Mouse (Mus musculus) monocyte, adult 5-6 weeks (primary cell): ENCODE data around the gene Pth2. TPM values are rescaled to one million over a fixed set of nuclear protein-coding genes. Genes with fewer than 3 reads are reported as not detected.

Source experiments
- ATAC-seq: fragments of 153-309, 156-312 bp; replicated peaks from 2 replicates; pipeline ENCODE4 v1.8.0; 2017; ENCODE audit warnings: mild to moderate bottlenecking; ENCODE audit not compliant: low TSS enrichment, insufficient number of reproducible peaks, severe bottlenecking, poor library complexity, low FRiP score
- total RNA-seq: library from RNA; stranded (forward); fragments of 200-1000, 200-491, 200-594 nt; gene quantifications from 3 replicates; pipeline ENCODE4 v1.2.3, GENCODE M21; 2017

Gene Pth2
- total RNA-seq, 1 experiment from 2014 or later = not detected

DNA sequence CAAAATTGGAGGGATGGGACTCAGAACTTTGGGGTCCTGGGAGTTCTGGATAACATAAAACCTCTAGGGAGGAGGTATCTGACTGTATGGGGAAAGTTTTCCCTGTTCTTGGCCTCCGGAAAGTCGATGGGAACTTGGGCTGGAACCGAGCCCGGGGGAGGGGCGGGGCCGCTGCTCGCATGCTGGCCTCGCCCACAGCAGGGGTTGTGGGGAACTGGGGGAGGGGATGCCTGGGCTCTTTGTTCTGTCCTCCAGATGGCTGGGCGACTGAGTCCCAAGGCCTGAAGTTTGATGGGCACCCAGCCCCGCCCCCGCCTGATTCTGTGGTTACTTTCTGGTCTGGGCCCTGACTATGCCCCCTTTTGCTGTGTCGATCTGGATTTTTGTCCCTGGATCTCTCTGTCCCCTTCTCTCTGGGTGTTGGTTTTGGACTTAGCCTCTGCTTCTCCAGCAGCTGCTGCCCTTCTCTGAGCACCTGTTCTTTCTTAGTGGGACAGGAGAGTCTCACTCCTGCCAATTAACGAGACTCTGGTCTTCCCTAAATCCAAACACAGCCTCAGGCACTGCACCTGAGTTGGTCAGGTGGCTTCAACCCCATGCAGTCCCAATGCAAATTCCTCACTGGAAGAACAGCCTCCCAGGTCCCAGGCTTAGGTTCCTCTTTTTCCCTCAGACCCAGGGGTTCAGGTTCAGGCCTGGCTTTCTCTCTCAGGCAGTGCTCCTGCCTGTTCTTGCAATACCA lies 35.8 kb downstream of the Pth2 start:
- ATAC-seq = no peak

DNA sequence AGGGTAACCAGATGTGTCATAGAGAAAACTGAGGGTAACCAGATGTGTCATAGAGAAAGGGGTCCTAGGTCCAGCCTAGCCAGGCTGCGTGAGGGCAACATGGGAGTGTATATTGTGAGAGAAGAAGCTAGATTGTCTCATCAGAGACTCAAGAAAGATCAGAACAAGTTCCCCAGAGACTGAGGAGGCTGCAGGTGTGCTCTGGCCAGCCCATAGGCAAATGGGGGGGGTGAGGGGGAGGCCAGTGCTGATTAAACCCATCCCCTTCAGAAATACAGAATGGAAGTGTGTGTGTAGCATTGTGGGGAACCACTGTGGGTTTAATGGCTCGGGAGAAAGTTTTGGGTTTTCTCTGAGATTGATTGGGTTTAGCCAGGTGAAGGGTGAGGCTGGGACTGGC lies 40.9 kb downstream of the Pth2 start:
- ATAC-seq = no peak

DNA sequence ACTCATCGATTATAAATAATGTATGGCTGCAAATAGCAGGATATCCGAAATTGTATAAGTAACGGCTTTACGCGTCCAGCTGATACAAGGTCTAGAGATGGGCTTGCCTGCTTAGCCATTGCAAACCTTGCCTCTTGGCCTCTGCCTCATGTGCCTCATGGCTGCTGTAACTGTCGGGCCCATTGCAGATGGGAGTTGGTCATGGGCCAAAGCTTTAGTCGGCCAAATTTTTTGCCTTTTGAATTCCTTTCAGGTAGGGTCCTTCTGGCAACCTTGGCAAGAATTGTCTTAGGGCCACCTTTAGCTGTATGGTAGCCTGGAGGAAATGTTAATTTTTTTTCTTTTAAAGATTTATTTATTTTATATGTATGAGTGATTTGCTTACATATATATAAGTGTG lies 44.0 kb downstream of the Pth2 start:
- ATAC-seq = no peak

DNA sequence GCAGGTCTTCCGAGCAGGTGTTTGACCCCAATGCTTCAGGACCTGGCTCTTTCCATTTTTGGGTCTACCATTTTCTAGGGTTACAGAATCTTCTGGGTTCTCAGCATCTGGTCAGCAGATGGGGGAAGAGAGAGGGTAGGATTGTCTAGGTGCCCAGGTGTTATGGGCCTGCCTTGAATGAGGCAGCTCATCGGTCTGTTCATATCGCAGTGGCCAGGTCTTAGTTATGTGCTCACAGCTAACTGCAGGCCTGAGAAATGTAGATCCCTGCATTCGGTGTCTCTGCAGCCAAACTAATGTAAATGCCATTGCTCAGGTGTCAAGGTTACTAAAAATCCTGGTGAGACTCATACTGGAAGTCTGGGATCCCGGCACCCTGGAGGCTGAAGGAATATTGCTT lies 45.6 kb downstream of the Pth2 start:
- ATAC-seq = no peak

DNA sequence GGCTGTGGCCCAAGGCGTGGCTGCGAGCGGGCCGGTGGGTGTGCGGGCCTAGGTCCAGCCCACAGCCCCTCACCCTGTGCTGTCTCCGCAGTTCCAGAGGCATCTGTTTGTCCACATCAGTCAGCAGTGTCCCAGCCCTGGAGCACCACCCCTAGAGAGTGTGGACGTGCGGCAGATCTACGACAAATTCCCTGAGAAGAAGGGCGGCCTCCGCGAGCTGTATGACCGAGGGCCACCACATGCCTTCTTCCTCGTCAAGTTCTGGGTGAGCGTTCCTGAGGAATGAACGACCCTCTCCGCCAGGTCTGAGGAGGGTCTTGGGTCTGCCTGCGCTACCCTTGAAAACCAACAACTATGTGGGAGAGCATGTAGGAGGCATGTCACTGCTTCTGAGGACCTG lies 47.8 kb downstream of the Pth2 start:
- ATAC-seq = no peak

DNA sequence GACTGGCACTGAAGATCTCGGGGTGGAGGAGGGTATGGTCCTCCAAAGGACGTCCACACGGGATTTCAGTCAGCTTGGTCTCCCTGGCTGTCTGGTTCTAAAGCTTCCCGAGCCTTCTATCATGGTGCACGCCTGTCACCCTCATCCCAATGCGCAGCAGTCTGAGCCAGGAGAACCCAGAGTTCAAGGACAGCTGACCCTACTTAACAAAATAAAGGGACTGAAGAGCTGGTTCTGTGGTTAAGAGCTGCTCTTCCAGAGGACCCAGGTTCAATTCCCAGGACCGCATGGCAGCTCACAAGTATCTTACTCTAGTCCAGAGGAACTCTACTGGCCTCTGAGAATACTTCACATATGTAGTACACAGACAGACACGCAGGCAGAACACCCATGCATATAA lies 48.3 kb downstream of the Pth2 start:
- ATAC-seq = no peak

DNA sequence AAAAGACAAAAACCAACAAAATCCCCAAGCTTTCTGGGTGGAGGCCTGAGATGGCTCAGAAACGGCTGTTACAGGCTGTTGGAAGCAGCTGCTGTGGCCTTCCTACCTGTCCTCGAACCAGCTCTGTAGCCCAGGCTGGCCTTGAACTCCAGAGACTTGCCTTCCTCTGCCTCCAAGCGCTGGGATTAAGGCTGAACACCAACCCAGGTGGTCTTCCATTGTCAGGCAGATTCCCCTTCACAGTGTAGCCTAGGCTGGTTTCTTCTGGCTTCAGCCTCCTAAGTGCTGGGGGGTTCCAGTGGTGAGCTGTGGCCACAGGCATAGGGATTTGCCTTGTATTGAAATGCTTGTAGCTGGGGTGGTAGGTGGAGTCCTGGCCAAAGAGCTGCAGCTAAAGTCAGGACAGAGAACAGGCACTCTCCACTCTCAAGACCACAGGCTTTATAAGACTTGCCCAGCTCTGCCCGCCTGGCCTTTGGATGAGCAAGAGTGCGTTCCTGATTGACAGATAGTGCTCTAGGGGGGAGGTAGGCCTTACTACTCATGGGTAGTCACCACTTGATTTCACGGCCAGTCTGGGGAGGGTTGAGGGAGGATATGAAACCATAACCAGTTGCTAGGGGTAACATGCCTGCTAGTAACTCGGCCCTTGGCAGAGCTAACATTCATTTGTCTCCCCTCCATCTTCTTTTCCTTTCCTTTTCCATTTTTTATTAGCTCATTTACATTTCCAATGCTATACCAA lies 48.8 kb downstream of the Pth2 start:
- no peak; the same call in 1 of the 2 replicates for ATAC-seq

DNA sequence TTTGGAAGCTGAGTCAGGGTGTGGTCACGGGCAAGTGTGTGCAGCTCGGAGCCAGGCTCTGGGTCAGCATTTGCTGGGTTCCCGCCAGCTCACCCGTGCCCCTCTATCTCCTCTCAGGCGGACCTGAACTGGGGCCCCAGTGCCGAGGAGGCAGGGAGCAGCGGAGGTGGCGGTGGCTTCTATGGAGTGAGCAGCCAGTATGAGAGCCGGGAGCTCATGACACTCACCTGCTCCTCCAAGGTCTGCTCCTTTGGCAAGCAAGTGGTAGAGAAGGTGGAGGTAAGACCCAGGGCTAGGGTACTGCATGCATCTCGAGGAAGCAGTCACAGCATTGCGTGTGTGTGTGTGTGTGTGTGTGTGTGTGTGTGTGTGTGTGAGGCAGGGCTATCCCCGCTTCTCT lies 50.4 kb downstream of the Pth2 start:
- ATAC-seq = no peak

Other genes with a start within 250 kb of the Pth2 start
- gene Tsks, start 237.8 kb upstream of the Pth2 start, total RNA-seq = not detected in 3 replicates
- not detected in 3 replicates for gene Cpt1c, start 206.1 kb upstream of the Pth2 start, total RNA-seq
- 57.2 to 80.2 TPM (median 58.1 TPM) in 3 replicates for gene Prmt1, start 194.4 kb upstream of the Pth2 start, total RNA-seq
- gene Irf3, start 183.3 kb upstream of the Pth2 start, total RNA-seq = 83.1 to 122 TPM (median 104 TPM) in 3 replicates
- 2.7 to 13.0 TPM (median 7.7 TPM) in 3 replicates for gene Bcl2l12, start 182.3 kb upstream of the Pth2 start, total RNA-seq
- gene Scaf1, start 164.6 kb upstream of the Pth2 start, total RNA-seq = 15.3 to 21.1 TPM (median 16.7 TPM) in 3 replicates
- gene Rras, start 163.0 kb upstream of the Pth2 start, total RNA-seq = 43.0 to 51.7 TPM (median 49.7 TPM) in 3 replicates
- 1.6 to 5.0 TPM (median 2.0 TPM) in 3 replicates for gene Prr12, start 128.1 kb upstream of the Pth2 start, total RNA-seq
- gene Nosip, start 118.6 kb upstream of the Pth2 start, total RNA-seq = 45.8 to 57.3 TPM (median 52.8 TPM) in 3 replicates
- 1.5 to 12.8 TPM (median 3.7 TPM) in 3 replicates for gene Prrg2, start 118.3 kb upstream of the Pth2 start, total RNA-seq
- 6.2 to 20.1 TPM (median 15.3 TPM) in 3 replicates for gene Rcn3, start 88.8 kb upstream of the Pth2 start, total RNA-seq
- 74.9 to 100 TPM (median 91.0 TPM) in 3 replicates for gene Fcgrt, start 77.1 kb upstream of the Pth2 start, total RNA-seq
- 1,164 to 1,516 TPM (median 1,507 TPM) in 3 replicates for gene Rps11, start 56.6 kb upstream of the Pth2 start, total RNA-seq
- 2,771 to 4,251 TPM (median 4,236 TPM) in 3 replicates for gene Rpl13a, start 52.2 kb upstream of the Pth2 start, total RNA-seq
- gene Gm45713, start 44.8 kb upstream of the Pth2 start, total RNA-seq = 1.5 TPM in 1 of 3 replicates, not detected in the others
- gene Flt3l, start 44.6 kb upstream of the Pth2 start, total RNA-seq = 35.3 to 62.4 TPM (median 36.7 TPM) in 3 replicates
- gene Pih1d1, start 26.7 kb upstream of the Pth2 start, total RNA-seq = 23.4 to 37.8 TPM (median 26.8 TPM) in 3 replicates
- gene Aldh16a1, start 26.4 kb upstream of the Pth2 start, total RNA-seq = 28.6 to 46.8 TPM (median 34.2 TPM) in 3 replicates
- gene Slc17a7, start 17.0 kb upstream of the Pth2 start, total RNA-seq = not detected in 3 replicates
- gene Gfy, start 1.4 kb upstream of the Pth2 start, total RNA-seq = not detected in 3 replicates
- 0.75 TPM in 1 of 3 replicates, not detected in the others for gene Ccdc155, start 23.9 kb downstream of the Pth2 start, total RNA-seq
- gene Dkkl1, start 31.2 kb downstream of the Pth2 start, total RNA-seq = 4.7 to 8.7 TPM (median 6.1 TPM) in 3 replicates
- 0.48 to 2.5 TPM (median 0.64 TPM) in 3 replicates for gene Tead2, start 34.8 kb downstream of the Pth2 start, total RNA-seq
- 112 to 185 TPM (median 125 TPM) in 3 replicates for gene Cd37, start 58.1 kb downstream of the Pth2 start, total RNA-seq
- 0.64 TPM in 1 of 3 replicates, not detected in the others for gene Slc6a16, start 60.1 kb downstream of the Pth2 start, total RNA-seq
- not detected in 3 replicates for gene Slc6a21, start 96.5 kb downstream of the Pth2 start, total RNA-seq
- gene Trpm4, start 152.8 kb downstream of the Pth2 start, total RNA-seq = 9.7 to 15.3 TPM (median 10.4 TPM) in 3 replicates
- gene Hrc, start 154.3 kb downstream of the Pth2 start, total RNA-seq = not detected in 3 replicates
- gene Ppfia3, start 186.0 kb downstream of the Pth2 start, total RNA-seq = 0.19 TPM in 1 of 3 replicates, not detected in the others
- gene Lin7b, start 189.6 kb downstream of the Pth2 start, total RNA-seq = not detected in 3 replicates
- 293 to 444 TPM (median 324 TPM) in 3 replicates for gene Snrnp70, start 214.7 kb downstream of the Pth2 start, total RNA-seq
- gene Kcna7, start 224.7 kb downstream of the Pth2 start, total RNA-seq = not detected in 3 replicates
- not detected in 3 replicates for gene Ntf5, start 232.7 kb downstream of the Pth2 start, total RNA-seq
- not detected in 3 replicates for gene Lhb, start 239.8 kb downstream of the Pth2 start, total RNA-seq